10 mouse cellular contexts compared by ENCODE assay signal in genomic region chr11:65214954-65215629, GRCm38 (mm10). TPM values are rescaled to one million over a fixed set of nuclear protein-coding genes. Genes with fewer than 3 reads are reported as not detected.
DNase-seq lines count a peak whose midpoint lies in the region; ATAC-seq and TF ChIP-seq lines count a peak whose summit lies in the region.
"Had no signal": no experiment of that assay in that cellular context is flagged by ENCODE, and none has a peak within 500 bp of the region (broad histone marks: within the 10 kb centered on the region; RNA-seq: fewer than 3 reads in every experiment).

No protein-coding gene starts in this region.

- H3K4me3 ChIP-seq in forebrain, embryonic 11.5 days (ENCODE audit: low read depth, low read length): no peak overlapping the region
- no peak overlapping the region for H3K4me3 ChIP-seq in forebrain, embryonic 10.5 days
- no peak overlapping the region for H3K4me3 ChIP-seq in hindbrain, postnatal 0 days (ENCODE audit: low read length)

- TF ChIP-seq CTCF in hindbrain, postnatal 0 days (IDR thresholded peaks at IDR 0.05; ENCODE audit: low read depth): no peak

- 0 out of 2 replicates have a peak, but pooled peaks cover 1% of the 10 kb centered on the region for H3K4me1 ChIP-seq in forebrain, embryonic 11.5 days (replicated peaks; ENCODE audit: control insufficient read depth, insufficient read depth, low read length)
- H3K4me1 ChIP-seq in forebrain, embryonic 10.5 days: peaks cover 9% of the 10 kb centered on the region
- no peaks in the 10 kb centered on the region for H3K4me1 ChIP-seq in hindbrain, postnatal 0 days (ENCODE audit: insufficient read depth, low read length)

- H3K27ac ChIP-seq in forebrain, embryonic 11.5 days (ENCODE audit: low read depth, low read length): no peak overlapping the region
- H3K27ac ChIP-seq in forebrain, embryonic 10.5 days: no peak overlapping the region
- no peak overlapping the region for H3K27ac ChIP-seq in hindbrain, postnatal 0 days

- ATAC-seq in forebrain, embryonic 11.5 days (replicated peaks; ENCODE audit: low FRiP score): peak; percentile 30; the same call in 1 of the 2 replicates
- ATAC-seq in hindbrain, postnatal 0 days: peak; percentile 53; the same call in 1 of the 2 replicates

- H3K27me3 ChIP-seq in forebrain, embryonic 11.5 days (ENCODE audit: control insufficient read depth, insufficient read depth, low read length): no peaks in the 10 kb centered on the region
- no peaks in the 10 kb centered on the region for H3K27me3 ChIP-seq in forebrain, embryonic 10.5 days (ENCODE audit: poor library complexity, severe bottlenecking)
- H3K27me3 ChIP-seq in hindbrain, postnatal 0 days (ENCODE audit: insufficient read depth, low read length): no peaks in the 10 kb centered on the region

- no peaks in the 10 kb centered on the region for H3K9me3 ChIP-seq in forebrain, embryonic 11.5 days (ENCODE audit: control insufficient read depth, low read length)
- no peaks in the 10 kb centered on the region for H3K9me3 ChIP-seq in forebrain, embryonic 10.5 days
- no peaks in the 10 kb centered on the region for H3K9me3 ChIP-seq in hindbrain, postnatal 0 days (ENCODE audit: low read length)

- H3K4me2 ChIP-seq in forebrain, embryonic 11.5 days (ENCODE audit: low read depth, low read length, severe bottlenecking): no peak overlapping the region
- H3K4me2 ChIP-seq in hindbrain, postnatal 0 days (ENCODE audit: low read depth, low read length): 0 out of 2 replicates have a peak overlapping the region, but pooled peaks have one; percentile 5

- WGBS in forebrain, embryonic 11.5 days: 76% methylated on average over 9 of the region's 9 CpGs
- WGBS in forebrain, embryonic 10.5 days: 87% methylated on average over 9 of the region's 9 CpGs
- 45% methylated on average over 9 of the region's 9 CpGs for WGBS in hindbrain, postnatal 0 days

- no peaks in the 10 kb centered on the region for H3K36me3 ChIP-seq in forebrain, embryonic 11.5 days (ENCODE audit: control insufficient read depth, insufficient read depth, low read length)
- no peaks in the 10 kb centered on the region for H3K36me3 ChIP-seq in forebrain, embryonic 10.5 days (replicated peaks)
- H3K36me3 ChIP-seq in hindbrain, postnatal 0 days (ENCODE audit: insufficient read depth, low read length): no peaks in the 10 kb centered on the region

- H3K9ac ChIP-seq in forebrain, embryonic 11.5 days (ENCODE audit: low read length): no peak overlapping the region
- H3K9ac ChIP-seq in hindbrain, postnatal 0 days (replicated peaks; ENCODE audit: low read length): no peak overlapping the region

- no peak for DNase-seq in forebrain, embryonic 11.5 days (ENCODE audit: low spot score)
- DNase-seq in forebrain, embryonic 10.5 days (ENCODE audit: extremely low spot score, low spot score): no peak
- peak; percentile 47 to 59 for DNase-seq in right cerebral cortex, adult 2 months (ENCODE audit: low spot score in 2 of 2)
- no peak for DNase-seq in right cerebral cortex, postnatal 14 days
- DNase-seq in hindbrain, postnatal 0 days (ENCODE audit: low spot score): peak; percentile 67
- DNase-seq in urinary bladder, postnatal 25 days (ENCODE audit: low spot score): no peak
- DNase-seq in cerebellum, adult 18-20 months: no peak
- DNase-seq in cerebellum, adult 9-11 months: no peak

RNA-seq across cellular contexts. Expression of gene Arhgap44, which starts 52.3 kb away (rescaled TPM):
- 4.5 and 4.8 TPM in 2 replicates for polyA plus RNA-seq in forebrain, embryonic 11.5 days (2014; fragmentation: Nextera tagmentation; extraction: Ambion mirVana)
- 3.4 and 3.9 TPM in 2 replicates for polyA plus RNA-seq in forebrain, embryonic 10.5 days (2016; fragmentation: Nextera tagmentation; extraction: Ambion mirVana)
- 40.7 and 43.1 TPM in 2 replicates for total RNA-seq in hindbrain, postnatal 0 days (2014; rRNA removed)
- polyA plus RNA-seq in hindbrain, postnatal 0 days (2015; fragmentation: Nextera tagmentation; extraction: Ambion mirVana): 21.3 and 23.0 TPM in 2 replicates

RNA-seq across cellular contexts. Expression of gene Myocd, which starts 54.7 kb away (rescaled TPM):
- polyA plus RNA-seq in forebrain, embryonic 11.5 days (2014; fragmentation: Nextera tagmentation; extraction: Ambion mirVana): 1.2 TPM in 2 replicates
- 0.36 and 0.55 TPM in 2 replicates for polyA plus RNA-seq in forebrain, embryonic 10.5 days (2016; fragmentation: Nextera tagmentation; extraction: Ambion mirVana)
- 0.94 and 1.3 TPM in 2 replicates for total RNA-seq in hindbrain, postnatal 0 days (2014; rRNA removed)
- polyA plus RNA-seq in hindbrain, postnatal 0 days (2015; fragmentation: Nextera tagmentation; extraction: Ambion mirVana): 0.53 and 1.3 TPM in 2 replicates

RNA-seq across cellular contexts. Expression of gene 1700086D15Rik, which starts 55.4 kb away (rescaled TPM):
- polyA plus RNA-seq in forebrain, embryonic 11.5 days (2014; fragmentation: Nextera tagmentation; extraction: Ambion mirVana): not detected in 2 replicates
- polyA plus RNA-seq in forebrain, embryonic 10.5 days (2016; fragmentation: Nextera tagmentation; extraction: Ambion mirVana): not detected in 2 replicates
- total RNA-seq in hindbrain, postnatal 0 days (2014; rRNA removed): 0.94 and 3.2 TPM in 2 replicates
- 0.39 and 0.59 TPM in 2 replicates for polyA plus RNA-seq in hindbrain, postnatal 0 days (2015; fragmentation: Nextera tagmentation; extraction: Ambion mirVana)
- polyA plus RNA-seq: liver, adult 2 months; stomach, embryonic 14.5 days had no signal

Comparison
In these comparisons a context has a peak if more than half of its experiments do, and no peak if none do; other contexts are left out.
1. DNase-seq: peak in right cerebral cortex, adult 2 months (2 of 2) and hindbrain, postnatal 0 days (single experiment); none in forebrain, embryonic 11.5 days (single experiment), forebrain, embryonic 10.5 days (single experiment), right cerebral cortex, postnatal 14 days (single experiment), urinary bladder, postnatal 25 days (single experiment), cerebellum, adult 18-20 months (0 of 2) and cerebellum, adult 9-11 months (single experiment).